Mouse (Mus musculus) erythroblast, embryonic 14.5 days (primary cell): ENCODE data around the gene Maml3. TPM values are rescaled to one million over a fixed set of nuclear protein-coding genes. Genes with fewer than 3 reads are reported as not detected.

Experiments
- H3K27me3 ChIP-seq: 2 replicates; pipeline ENCODE4 v1.6.1; 2012; ENCODE audit warnings: inconsistent platforms; ENCODE audit not compliant: control insufficient read depth
- H3K36me3 ChIP-seq: 2 replicates; pipeline ENCODE4 v1.6.1; 2012; ENCODE audit warnings: mild to moderate bottlenecking, inconsistent platforms; ENCODE audit not compliant: control insufficient read depth
- H3K4me1 ChIP-seq: 2 replicates; pipeline ENCODE4 v1.6.1; 2012; ENCODE audit warnings: inconsistent platforms; ENCODE audit not compliant: control insufficient read depth
- H3K4me3 ChIP-seq: replicated peaks from 2 replicates; pipeline ENCODE3; 2012; ENCODE audit warnings: moderate library complexity, mild to moderate bottlenecking, inconsistent platforms
- H3K9me3 ChIP-seq: 2 replicates; pipeline ENCODE4 v1.6.1; 2012; ENCODE audit warnings: low read length, inconsistent platforms, mixed read lengths; ENCODE audit not compliant: control insufficient read depth
- GATA1 ChIP-seq: IDR thresholded peaks from 2 replicates; pipeline ENCODE4 v1.6.1; 2012; ENCODE audit warnings: low read length, inconsistent platforms, mixed read lengths
- TAL1 ChIP-seq: IDR thresholded peaks from 3 replicates; pipeline ENCODE4 v1.6.1; 2012; ENCODE audit warnings: low read length, inconsistent platforms, mixed read lengths
- polyA plus RNA-seq: library from polyadenylated mRNA; stranded (reverse); fragments of >175 nt; gene quantifications from 2 replicates; pipeline ENCODE4 v1.2.3, GENCODE M21; 2012

Maml3 gene
- polyA plus RNA-seq, 1 experiment, result 0.04 TPM

DNA sequence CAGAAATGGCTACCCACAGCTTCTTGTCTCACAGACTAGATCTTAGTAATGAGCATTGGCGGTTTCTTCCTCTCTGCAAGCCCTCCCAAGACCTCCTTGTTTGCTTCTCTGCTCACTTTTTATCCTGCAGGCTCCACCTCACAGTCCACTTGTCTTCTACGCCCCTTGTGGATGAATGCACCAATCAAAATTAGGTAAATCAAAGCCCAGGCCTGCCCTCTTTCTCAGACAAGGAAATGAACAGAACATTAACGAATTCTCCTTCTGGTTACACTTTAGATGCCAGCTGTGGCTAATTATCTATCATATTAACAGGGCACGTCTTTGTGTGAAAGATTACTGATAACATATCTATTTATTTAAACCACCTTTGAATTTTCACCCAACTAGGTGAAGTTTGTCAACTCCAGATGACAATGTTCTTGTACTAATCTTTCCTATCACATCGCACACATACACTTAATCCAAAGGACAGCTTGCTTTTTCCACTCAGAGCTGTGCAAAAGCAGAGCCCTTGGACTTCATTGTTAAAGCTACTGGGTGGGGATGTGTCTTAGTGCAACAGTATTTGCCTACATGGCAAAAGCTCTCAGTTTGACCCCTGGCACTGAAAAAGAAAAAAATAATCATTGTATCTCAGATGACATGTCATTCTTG is 266.1 kb downstream of the Maml3 start:
- H3K4me3 ChIP-seq, result no peak overlapping the region
- TF ChIP-seq GATA1 (no peak), TAL1 (no peak)
- no peaks in the 10 kb centered on the region for H3K4me1 ChIP-seq

DNA sequence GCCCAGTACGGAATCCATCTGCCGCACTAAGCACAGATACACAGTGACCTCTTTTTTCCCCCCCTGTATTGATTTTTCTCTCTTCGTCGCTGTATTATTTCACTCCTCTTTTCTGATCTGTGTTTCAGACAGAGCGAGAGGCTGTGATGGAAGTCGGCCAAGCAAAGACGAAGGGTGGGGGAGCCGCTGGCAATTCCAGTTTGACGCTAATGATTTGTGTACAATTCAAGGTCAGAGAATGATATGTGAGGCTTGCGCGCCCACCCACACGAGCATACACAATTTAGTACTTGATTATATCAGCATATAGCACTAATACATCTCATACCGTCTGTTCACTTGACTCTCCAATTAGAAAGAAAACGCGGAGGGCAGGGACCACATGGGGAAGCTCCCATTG is 271.9 kb downstream of the Maml3 start:
- no peaks in the 10 kb centered on the region for H3K9me3 ChIP-seq
- TF ChIP-seq TAL1 (no peak), GATA1 (no peak)
- no peaks in the 10 kb centered on the region for H3K36me3 ChIP-seq
- no peaks in the 10 kb centered on the region for H3K27me3 ChIP-seq
- H3K4me1 ChIP-seq, result no peaks in the 10 kb centered on the region
- H3K4me3 ChIP-seq, result no peak overlapping the region

More for the DNA sequence above, 266.1 kb downstream of the Maml3 start:
- Histone ChIP-seq H3K36me3 (no peaks in the 10 kb centered on the region), H3K9me3 (no peaks in the 10 kb centered on the region), H3K27me3 (no peaks in the 10 kb centered on the region)

DNA sequence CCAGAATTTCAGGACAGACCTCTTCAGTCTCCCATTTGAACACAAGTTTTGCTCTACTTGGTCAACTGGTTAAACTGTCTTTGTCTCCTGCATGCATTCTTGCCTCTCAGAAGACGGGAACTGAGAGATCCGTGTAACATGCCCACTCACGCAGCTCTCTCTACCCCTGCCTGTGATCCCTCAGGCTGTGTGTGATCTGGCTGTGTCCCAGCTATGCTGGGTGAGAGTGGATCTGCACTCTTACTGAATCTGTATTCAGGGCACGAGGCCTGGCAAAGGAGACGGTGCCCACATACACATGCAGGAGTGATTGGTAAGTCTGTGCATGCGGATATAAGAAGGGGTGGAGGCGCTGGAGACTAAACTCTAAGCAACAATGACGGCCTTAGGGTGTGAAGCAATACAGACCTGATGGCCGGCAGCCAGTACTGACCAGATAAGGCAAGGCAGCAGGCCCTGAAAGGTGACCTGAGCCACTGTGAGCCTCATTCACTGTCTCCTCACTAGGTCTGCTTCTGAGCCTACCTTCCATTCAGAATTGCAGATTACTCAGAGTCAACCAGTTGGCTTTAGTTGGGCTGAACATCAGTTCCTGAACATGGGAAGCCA is 274.0 kb downstream of the Maml3 start:
- Histone ChIP-seq H3K27me3 (no peaks in the 10 kb centered on the region), H3K9me3 (no peaks in the 10 kb centered on the region), H3K4me1 (no peaks in the 10 kb centered on the region), H3K4me3 (no peak overlapping the region), H3K36me3 (no peaks in the 10 kb centered on the region)
- TF ChIP-seq TAL1, result no peak
- TF ChIP-seq GATA1, result no peak

DNA sequence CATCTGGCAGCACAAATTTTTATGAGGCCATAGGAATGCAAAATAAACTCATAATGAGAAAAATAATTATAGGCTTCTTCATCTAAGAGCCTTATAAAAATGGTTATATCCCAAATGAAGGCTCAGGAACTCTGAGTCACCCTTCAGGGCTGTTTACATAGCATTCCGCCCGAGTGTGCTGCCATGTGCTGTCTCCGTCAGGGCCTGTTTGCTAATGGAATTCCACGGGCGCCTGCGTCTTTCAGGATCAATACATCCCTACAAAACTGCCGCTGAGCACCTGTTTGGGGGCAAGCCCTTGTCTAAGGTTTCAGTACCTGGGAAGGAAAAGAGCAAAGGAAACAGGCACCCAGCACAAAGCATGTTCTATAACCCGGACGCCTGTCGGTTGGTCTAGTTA is 279.3 kb downstream of the Maml3 start:
- Histone ChIP-seq H3K27me3 (no peaks in the 10 kb centered on the region), H3K36me3 (no peaks in the 10 kb centered on the region), H3K4me3 (no peak overlapping the region), H3K9me3 (no peaks in the 10 kb centered on the region), H3K4me1 (no peaks in the 10 kb centered on the region; the same call in 1 of the 2 replicates)
- TF ChIP-seq GATA1 (no peak), TAL1 (no peak)

DNA sequence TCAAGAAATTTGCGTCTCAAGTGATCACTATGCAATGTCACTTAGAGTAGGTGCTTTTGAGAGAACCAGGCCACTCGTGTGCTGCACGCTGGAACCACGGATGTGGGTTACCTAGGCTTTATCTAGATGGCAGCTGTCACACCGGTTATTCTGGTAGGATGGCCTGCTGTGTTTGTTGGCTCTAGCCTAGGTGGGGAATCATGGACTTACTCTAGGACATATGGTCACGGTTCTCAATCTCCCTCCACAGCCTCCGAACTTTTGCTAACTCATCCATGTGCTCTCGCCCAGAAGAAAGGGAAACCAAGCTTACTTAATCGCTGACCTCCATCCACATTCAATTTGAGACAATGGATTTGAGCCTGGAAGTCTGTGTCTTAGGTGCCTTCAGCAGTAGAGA is 280.4 kb downstream of the Maml3 start:
- Histone ChIP-seq H3K4me1 (no peaks in the 10 kb centered on the region; the same call in 1 of the 2 replicates), H3K27me3 (no peaks in the 10 kb centered on the region), H3K36me3 (no peaks in the 10 kb centered on the region), H3K9me3 (no peaks in the 10 kb centered on the region), H3K4me3 (no peak overlapping the region)
- TF ChIP-seq GATA1 (no peak), TAL1 (no peak)

DNA sequence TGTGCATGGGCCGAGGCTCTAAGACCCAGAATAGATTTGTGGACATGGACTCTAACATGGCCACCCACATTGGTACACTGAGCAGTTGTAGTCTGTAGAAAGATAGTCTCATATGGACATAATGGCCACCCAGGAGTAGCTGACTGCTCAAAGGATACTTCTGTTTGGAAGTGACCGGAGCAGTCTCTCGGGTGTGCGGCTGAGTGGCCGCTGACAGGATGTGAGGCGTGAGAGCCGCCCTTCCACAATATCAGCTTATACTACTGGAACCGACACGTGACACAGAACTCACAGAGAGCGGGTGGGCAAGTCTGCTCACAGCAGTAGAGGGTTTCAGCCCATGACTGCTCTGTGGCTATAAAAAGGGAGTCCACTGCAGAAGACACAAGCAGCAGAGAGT is 283.3 kb downstream of the Maml3 start:
- no peaks in the 10 kb centered on the region for H3K36me3 ChIP-seq
- H3K4me3 ChIP-seq, result no peak overlapping the region
- no peaks in the 10 kb centered on the region for H3K27me3 ChIP-seq
- H3K9me3 ChIP-seq, result no peaks in the 10 kb centered on the region
- H3K4me1 ChIP-seq, result no peaks in the 10 kb centered on the region; the same call in 1 of the 2 replicates
- TF ChIP-seq TAL1 (no peak), GATA1 (no peak)

DNA sequence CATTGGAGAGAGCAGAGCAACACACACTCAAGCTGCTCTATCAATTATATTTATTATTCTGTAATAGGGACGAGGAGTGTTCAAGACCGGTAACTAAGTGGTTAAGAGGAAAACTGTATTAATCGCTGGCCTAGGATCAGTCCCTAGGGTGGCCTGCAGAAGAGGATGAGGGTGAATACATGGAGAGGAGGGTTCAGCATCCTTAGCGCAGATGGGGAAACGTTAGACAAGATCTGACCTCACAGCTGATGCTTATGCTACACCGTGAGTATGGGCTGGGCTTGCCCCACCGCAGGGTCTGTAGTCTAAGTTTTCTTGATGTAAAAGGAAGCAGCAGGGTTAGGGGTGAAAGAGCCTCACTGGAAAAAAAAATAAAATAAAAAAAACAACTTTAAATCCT is 285.8 kb downstream of the Maml3 start:
- no peaks in the 10 kb centered on the region for H3K36me3 ChIP-seq
- no peaks in the 10 kb centered on the region for H3K9me3 ChIP-seq
- H3K4me1 ChIP-seq, result peaks cover 11% of the 10 kb centered on the region
- H3K4me3 ChIP-seq, result no peak overlapping the region
- TF ChIP-seq GATA1 (no peak), TAL1 (no peak)
- H3K27me3 ChIP-seq, result no peaks in the 10 kb centered on the region

DNA sequence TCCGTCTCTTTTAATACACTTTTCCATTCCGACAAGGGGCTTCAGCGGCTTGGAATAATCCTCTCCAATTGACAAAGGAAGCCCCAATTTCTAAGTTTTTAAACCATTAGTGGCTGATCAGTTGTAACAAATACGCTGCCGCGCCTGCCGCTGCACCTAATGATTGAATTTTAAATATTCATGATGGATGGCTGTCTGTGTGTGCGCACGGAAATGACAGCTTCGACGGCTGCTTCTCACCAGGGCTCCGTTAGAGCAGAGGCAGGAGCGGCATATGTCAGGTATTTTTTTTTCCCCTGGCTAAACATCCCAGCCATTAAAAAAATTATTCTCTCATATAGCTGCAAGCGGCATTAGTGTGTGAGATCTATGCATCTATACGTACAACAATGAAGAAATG is 287.0 kb downstream of the Maml3 start:
- Histone ChIP-seq H3K27me3 (no peaks in the 10 kb centered on the region), H3K9me3 (no peaks in the 10 kb centered on the region), H3K4me3 (no peak overlapping the region), H3K36me3 (no peaks in the 10 kb centered on the region), H3K4me1 (peaks cover 23% of the 10 kb centered on the region)
- TF ChIP-seq TAL1 (no peak), GATA1 (no peak)

DNA sequence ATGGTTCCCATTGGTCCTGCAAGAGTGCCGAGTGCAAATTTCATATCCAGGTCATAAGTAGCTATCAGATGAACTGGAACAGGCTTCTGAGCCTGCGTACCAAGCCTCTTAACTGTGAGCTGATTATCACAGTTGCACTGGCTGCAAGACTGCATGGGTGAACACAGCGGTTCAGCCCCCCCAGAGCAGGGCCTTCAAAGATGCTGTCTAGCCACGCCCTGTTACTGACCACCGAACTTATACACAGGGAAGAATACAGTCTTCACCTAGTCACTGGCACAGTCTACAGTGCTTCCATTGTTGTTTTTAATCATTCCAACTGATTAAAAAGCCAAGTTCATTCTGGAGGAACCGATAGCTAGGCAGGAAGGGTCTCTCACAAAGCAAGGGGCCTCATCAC is 287.5 kb downstream of the Maml3 start:
- Histone ChIP-seq H3K9me3 (no peaks in the 10 kb centered on the region), H3K27me3 (no peaks in the 10 kb centered on the region), H3K4me1 (peaks cover 25% of the 10 kb centered on the region), H3K36me3 (no peaks in the 10 kb centered on the region), H3K4me3 (no peak overlapping the region)
- TF ChIP-seq GATA1, result no peak
- no peak for TF ChIP-seq TAL1
